Mouse (Mus musculus) forebrain, embryonic 12.5 days (tissue): ENCODE measurements around the gene Ctnnbl1. TPM values are rescaled to one million over a fixed set of nuclear protein-coding genes. Genes with fewer than 3 reads are reported as not detected.

Experiments
- ATAC-seq: fragments of 200-750 bp; cut with Nextera tagmentation; 2 replicates; pipeline ENCODE4 v1.8.0; 2017; ENCODE audit warnings: moderate TSS enrichment; ENCODE audit not compliant: low FRiP score
- H3K27ac ChIP-seq: fragments of 300-500 bp; sonication (generic); 2 replicates; pipeline ENCODE4 v1.5.1; 2016; ENCODE audit warnings: mild to moderate bottlenecking
- H3K27me3 ChIP-seq: fragments of 300-500 bp; sonication (generic); 2 replicates; pipeline ENCODE4 v1.6.1; 2016; ENCODE audit warnings: mild to moderate bottlenecking
- H3K36me3 ChIP-seq: fragments of 300-500 bp; sonication (generic); replicated peaks from 2 replicates; pipeline ENCODE4 v1.6.1; 2016; ENCODE audit warnings: mild to moderate bottlenecking
- H3K4me1 ChIP-seq: fragments of 300-500 bp; sonication (generic); 2 replicates; pipeline ENCODE4 v1.6.1; 2016
- H3K4me2 ChIP-seq: fragments of 300-500 bp; sonication (generic); 2 replicates; pipeline ENCODE4 v1.6.1; 2016; ENCODE audit warnings: mild to moderate bottlenecking, moderate library complexity
- H3K4me3 ChIP-seq: fragments of 300-500 bp; sonication (generic); replicated peaks from 2 replicates; pipeline ENCODE4 v1.5.1; 2016; ENCODE audit warnings: mild to moderate bottlenecking
- H3K9ac ChIP-seq: fragments of 300-500 bp; sonication (generic); 2 replicates; pipeline ENCODE4 v1.6.1; 2016; ENCODE audit warnings: mild to moderate bottlenecking
- H3K9me3 ChIP-seq: fragments of 300-500 bp; sonication (generic); 2 replicates; pipeline ENCODE4 v1.6.1; 2016
- WGBS: fragments of 180-500 bp; shearing (Covaris S2); methylation state at CpG from one replicate; pipeline ENCODE4 v1.1.7; 2016; 5-methylcytosine and 5-hydroxymethylcytosine counted together
- polyA plus RNA-seq: library from polyadenylated mRNA; unstranded; fragments of >200 nt; fragmentation: Nextera tagmentation; extraction: Ambion mirVana; gene quantifications from 2 replicates; pipeline ENCODE4 v1.2.1, GENCODE M21; 2016

The Ctnnbl1 gene
- polyA plus RNA-seq, 1 experiment from 2014 or later, result 100 TPM

DNA sequence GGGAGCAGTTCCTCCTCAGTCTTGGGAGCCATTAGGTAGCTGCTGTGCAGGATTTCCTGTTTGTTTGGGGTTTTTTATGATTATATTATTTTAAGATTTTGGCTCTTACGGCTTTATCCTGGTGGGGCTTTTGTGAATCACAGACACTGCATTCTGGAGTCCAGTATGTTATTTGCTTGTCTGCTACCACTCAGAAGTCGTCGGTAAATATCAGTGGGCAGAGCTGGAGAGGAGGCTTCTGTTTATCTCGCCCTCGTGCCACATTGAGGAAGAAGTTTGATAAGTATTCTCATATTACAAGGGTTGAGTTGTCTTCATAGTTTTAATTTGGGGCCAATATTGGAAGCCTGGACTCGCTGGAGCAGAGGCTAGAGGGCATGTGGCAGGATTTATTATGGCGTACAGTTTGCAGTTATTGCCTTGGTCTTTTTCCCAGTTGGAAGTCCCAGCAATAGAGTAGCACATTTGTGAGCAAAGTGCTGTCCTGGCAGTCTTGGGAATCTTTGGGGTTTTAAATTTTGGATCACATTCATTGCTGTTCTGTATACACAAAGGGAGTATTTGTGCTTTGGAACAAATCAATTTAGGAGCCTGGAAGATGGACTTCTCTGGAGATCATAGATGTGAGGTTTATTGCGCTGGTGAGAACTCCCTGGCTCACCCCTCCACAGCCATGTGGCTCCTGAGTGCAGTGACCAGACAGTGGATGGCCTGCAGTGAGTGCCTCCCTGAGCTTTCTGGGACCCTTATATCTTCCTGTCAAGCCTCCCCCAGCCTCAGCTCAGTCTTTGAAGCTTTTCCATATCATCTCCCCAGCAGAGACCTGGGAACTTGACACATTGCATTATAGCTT lies 64.5 kb downstream of the Ctnnbl1 start:
- H3K4me3 ChIP-seq, result no peak overlapping the region
- H3K36me3 ChIP-seq, result peaks cover 10% of the 10 kb centered on the region; the same call in 1 of the 2 replicates
- WGBS, result 27% methylated on average over 8 of the region's 8 CpGs
- peak overlapping the region; percentile 34 for H3K4me2 ChIP-seq
- peak; percentile 27 for ATAC-seq
- H3K4me1 ChIP-seq, result peaks cover 54% of the 10 kb centered on the region
- 0 out of 2 replicates have a peak, but pooled peaks cover 3% of the 10 kb centered on the region for H3K27me3 ChIP-seq
- peak overlapping the region; percentile 29 for H3K9ac ChIP-seq
- peak overlapping the region; percentile 96 for H3K27ac ChIP-seq
- no peaks in the 10 kb centered on the region for H3K9me3 ChIP-seq

DNA sequence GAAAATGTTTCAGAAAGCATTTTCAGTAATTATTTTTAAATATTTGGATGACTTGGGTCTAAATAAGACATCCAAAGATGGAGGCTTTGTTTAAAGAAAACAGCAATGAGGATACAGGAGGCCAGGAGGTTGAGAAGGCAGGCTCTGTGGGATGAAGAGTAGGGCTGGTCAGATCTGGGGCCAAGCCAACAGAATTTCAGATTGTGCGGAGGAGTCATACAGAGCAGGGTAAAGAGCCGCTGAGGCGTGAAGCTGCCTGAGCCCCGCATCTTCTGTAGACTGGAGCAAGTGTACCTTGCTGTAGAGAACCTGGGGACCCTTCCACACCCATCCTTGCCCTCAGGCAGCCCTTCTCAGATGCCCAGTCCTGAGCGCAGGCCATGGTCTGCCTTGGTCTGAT lies 65.5 kb downstream of the Ctnnbl1 start:
- Histone ChIP-seq H3K4me1 (peaks cover 62% of the 10 kb centered on the region), H3K4me3 (no peak overlapping the region), H3K27ac (no peak overlapping the region), H3K9me3 (no peaks in the 10 kb centered on the region), H3K9ac (0 out of 2 replicates have a peak overlapping the region, but pooled peaks have one; percentile 18), H3K27me3 (0 out of 2 replicates have a peak, but pooled peaks cover 3% of the 10 kb centered on the region), H3K4me2 (no peak overlapping the region), H3K36me3 (peaks cover 10% of the 10 kb centered on the region; the same call in 1 of the 2 replicates)
- 76% methylated on average over 5 of the region's 5 CpGs for WGBS
- no peak for ATAC-seq

DNA sequence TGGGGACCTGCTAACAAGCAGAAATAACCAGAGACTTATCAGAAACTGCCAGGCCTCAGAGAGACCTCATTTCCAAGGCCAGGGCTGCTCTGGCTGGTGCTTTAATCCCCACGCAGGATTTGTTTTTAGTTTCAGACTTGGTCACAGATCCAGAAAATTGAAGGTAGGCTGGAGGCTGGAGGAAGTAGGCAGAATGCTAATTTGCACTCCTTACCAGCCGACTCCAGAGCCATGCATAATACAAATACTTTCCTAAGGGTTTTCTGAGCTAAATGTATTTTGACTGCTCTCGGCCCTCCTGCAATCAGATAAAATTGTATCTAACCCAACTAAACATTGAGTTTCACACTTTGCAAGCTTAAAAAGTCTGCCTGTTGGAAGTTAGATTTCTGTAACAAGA lies 67.2 kb downstream of the Ctnnbl1 start:
- no peak for ATAC-seq
- Histone ChIP-seq H3K27me3 (0 out of 2 replicates have a peak, but pooled peaks cover 3% of the 10 kb centered on the region), H3K9me3 (no peaks in the 10 kb centered on the region), H3K27ac (no peak overlapping the region), H3K36me3 (peaks cover 3% of the 10 kb centered on the region; the same call in 1 of the 2 replicates), H3K4me1 (peaks cover 69% of the 10 kb centered on the region), H3K9ac (no peak overlapping the region), H3K4me3 (no peak overlapping the region), H3K4me2 (no peak overlapping the region)
- WGBS, result 62% methylated on average over 3 of the region's 3 CpGs

DNA sequence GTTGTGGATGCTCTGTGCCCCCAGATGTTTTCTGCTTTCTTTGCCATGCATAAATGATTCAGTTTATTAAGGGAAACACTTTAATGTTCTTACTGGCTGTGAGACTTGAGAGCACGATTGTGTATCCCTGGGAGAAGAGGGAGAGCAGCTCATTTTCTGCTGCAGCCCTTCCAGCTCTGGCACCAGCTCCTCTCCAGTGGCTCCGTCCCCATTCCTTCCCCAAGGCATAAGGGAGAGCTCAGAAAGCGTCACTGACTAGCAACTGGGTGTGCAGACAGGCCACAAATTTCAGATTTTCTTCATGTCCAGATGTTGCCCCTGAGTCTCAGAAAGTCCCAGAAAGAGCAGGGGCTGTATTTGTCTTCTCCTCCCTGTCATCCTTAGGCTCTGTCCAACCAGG lies 67.9 kb downstream of the Ctnnbl1 start:
- Histone ChIP-seq H3K4me2 (no peak overlapping the region), H3K9ac (peak overlapping the region; percentile 13; the same call in 1 of the 2 replicates), H3K27ac (no peak overlapping the region; the same call in 1 of the 2 replicates), H3K36me3 (peaks cover 4% of the 10 kb centered on the region), H3K4me1 (peaks cover 64% of the 10 kb centered on the region), H3K27me3 (0 out of 2 replicates have a peak, but pooled peaks cover 3% of the 10 kb centered on the region), H3K9me3 (no peaks in the 10 kb centered on the region), H3K4me3 (no peak overlapping the region)
- no peak for ATAC-seq
- 90% methylated on average over 3 of the region's 3 CpGs for WGBS

DNA sequence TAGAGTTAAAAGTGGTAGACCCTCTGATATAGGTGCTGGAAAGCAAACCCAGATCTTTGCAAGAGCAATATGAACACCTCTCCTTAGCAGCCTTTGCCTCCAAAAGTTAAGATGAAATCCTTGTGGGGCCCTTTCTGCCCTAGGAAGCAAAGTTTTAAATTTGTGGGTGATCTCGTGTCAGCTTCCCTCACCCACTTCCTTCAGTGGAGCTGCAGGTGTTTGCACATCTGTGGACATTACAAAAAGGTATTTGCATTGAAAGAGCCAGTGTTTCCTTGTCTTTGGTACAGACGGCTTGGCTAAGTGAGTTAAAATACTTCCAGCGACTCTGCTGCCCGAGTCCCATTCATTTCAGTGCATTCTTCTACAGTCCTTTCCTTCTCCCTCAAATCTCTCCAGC lies 69.9 kb downstream of the Ctnnbl1 start:
- ATAC-seq, result no peak
- Histone ChIP-seq H3K27ac (no peak overlapping the region), H3K9me3 (no peaks in the 10 kb centered on the region), H3K4me3 (no peak overlapping the region), H3K27me3 (0 out of 2 replicates have a peak, but pooled peaks cover 2% of the 10 kb centered on the region), H3K4me2 (no peak overlapping the region), H3K4me1 (peaks cover 45% of the 10 kb centered on the region), H3K9ac (no peak overlapping the region), H3K36me3 (peaks cover 20% of the 10 kb centered on the region)
- 40% methylated on average over 4 of the region's 4 CpGs for WGBS

DNA sequence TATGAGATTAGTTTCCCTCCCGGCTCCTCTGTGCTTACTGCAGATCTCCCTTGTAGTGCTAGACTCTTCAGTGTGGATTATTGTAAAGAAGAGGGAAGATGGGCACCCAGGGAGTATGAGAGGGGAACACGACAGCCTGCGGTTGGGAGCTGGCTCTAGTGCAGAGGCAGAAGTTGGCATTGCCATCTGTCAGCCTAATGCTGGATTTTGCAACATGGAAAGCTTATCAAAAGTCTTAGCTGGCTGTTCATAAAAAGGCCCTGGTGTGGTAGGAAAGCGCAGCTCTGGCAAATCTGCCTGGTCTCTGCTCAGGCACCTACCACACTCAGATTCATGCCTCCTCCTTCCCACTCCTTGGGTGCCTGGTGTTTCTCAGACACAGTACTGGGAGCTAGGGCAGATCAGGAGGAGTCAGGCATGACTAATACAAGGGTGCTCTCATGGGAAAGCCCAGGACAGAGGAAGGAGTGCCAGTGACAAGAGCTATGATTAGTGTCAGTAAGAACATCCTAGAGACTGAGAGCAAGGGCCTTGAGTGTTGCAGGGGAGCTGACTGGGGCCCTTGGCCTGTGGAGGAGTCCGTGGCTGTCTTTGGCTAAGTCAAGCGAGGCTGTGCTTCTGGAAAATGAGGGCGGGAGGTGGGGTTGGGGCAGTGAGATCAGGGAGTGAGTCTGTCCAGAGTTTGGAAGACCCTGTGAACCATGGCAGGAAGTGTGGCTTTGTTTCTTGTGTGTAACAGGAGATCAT lies 70.6 kb downstream of the Ctnnbl1 start:
- WGBS, result 46% methylated on average over 7 of the region's 7 CpGs
- Histone ChIP-seq H3K9ac (no peak overlapping the region), H3K36me3 (peaks cover 27% of the 10 kb centered on the region), H3K4me3 (no peak overlapping the region), H3K4me2 (no peak overlapping the region), H3K27me3 (no peaks in the 10 kb centered on the region), H3K4me1 (peaks cover 37% of the 10 kb centered on the region), H3K9me3 (no peaks in the 10 kb centered on the region), H3K27ac (peak overlapping the region; percentile 27)
- no peak for ATAC-seq

DNA sequence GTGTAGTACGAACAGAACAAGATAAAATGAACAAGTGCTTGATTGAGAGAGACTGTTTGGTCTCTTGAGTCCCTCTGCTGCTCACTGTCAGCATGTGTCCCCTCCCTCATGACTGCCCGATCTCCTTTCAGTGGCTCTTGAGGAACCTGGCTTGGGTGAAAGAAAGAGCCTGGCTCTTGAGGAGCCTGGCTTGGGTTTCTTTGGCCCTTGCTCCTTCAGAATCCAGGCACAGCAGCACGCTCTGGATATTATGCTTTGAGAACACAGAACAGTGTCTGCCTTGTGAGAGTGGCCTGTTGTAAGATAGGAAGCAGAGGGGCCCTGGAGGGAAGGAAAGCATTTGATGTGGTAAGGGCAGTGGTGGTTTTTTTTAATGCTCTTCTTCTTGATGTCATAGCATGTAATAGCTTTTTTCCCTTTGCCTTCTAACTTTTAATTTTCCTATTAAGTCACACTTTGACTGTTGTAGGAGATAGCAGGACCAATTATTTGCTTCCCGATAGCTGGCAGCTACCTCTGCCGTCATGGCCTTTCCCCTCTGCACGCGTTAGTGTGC lies 71.2 kb downstream of the Ctnnbl1 start:
- peaks cover 33% of the 10 kb centered on the region for H3K4me1 ChIP-seq
- H3K4me2 ChIP-seq, result no peak overlapping the region
- H3K9me3 ChIP-seq, result no peaks in the 10 kb centered on the region
- no peaks in the 10 kb centered on the region for H3K27me3 ChIP-seq
- WGBS, result 67% methylated on average over 7 of the region's 7 CpGs
- H3K9ac ChIP-seq, result no peak overlapping the region
- H3K4me3 ChIP-seq, result no peak overlapping the region
- peak overlapping the region; percentile 27 for H3K27ac ChIP-seq
- H3K36me3 ChIP-seq, result peaks cover 34% of the 10 kb centered on the region
- no peak for ATAC-seq

DNA sequence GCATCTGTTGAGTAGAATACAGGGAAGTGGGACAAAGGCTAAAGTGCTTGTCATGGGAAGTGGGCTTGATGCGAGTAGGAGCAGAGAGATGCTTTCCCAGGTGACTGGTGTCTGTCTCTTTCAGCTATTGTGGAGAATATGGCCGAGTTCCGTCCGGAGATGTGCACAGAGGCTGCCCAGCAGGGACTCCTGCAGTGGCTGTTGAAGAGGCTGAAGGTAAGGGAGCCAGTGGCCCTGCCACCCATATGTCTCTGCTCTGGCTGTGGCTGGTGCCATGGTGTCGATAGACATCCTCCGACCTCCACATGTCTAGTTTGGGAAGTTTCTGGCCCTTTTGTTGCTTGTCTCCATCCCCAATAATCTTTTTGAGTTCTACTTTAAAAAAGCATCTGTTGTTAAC lies 72.1 kb downstream of the Ctnnbl1 start:
- Histone ChIP-seq H3K9ac (no peak overlapping the region), H3K4me3 (no peak overlapping the region), H3K36me3 (peaks cover 34% of the 10 kb centered on the region), H3K27me3 (no peaks in the 10 kb centered on the region), H3K4me2 (no peak overlapping the region), H3K9me3 (no peaks in the 10 kb centered on the region), H3K4me1 (peaks cover 31% of the 10 kb centered on the region), H3K27ac (no peak overlapping the region)
- WGBS, result 88% methylated on average over 6 of the region's 6 CpGs
- no peak for ATAC-seq

DNA sequence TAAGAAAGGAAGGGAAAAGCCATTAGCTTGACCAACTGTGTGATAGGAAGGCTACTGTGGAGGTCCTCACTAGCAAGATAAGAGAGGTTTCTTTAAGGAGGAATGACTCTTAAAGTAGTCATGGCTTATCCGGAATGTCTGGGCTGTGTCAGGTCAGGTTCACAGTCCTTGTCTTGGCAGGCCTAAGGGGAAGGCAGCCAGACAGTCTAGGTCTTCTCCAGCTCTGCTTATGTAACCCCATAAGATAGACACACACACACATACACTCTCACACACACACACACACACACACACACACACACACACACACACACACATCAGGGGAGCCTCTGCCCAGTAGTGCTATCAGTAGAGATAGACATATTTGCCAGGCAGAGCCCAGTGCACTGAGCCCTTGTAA lies 73.5 kb downstream of the Ctnnbl1 start:
- H3K9ac ChIP-seq, result no peak overlapping the region
- H3K36me3 ChIP-seq, result peaks cover 34% of the 10 kb centered on the region
- no peaks in the 10 kb centered on the region for H3K9me3 ChIP-seq
- no peak for ATAC-seq
- H3K4me2 ChIP-seq, result no peak overlapping the region
- H3K4me3 ChIP-seq, result no peak overlapping the region
- peaks cover 20% of the 10 kb centered on the region for H3K4me1 ChIP-seq
- H3K27me3 ChIP-seq, result no peaks in the 10 kb centered on the region
- no peak overlapping the region for H3K27ac ChIP-seq
- 90% methylated on average over 1 of the region's 1 CpGs for WGBS

DNA sequence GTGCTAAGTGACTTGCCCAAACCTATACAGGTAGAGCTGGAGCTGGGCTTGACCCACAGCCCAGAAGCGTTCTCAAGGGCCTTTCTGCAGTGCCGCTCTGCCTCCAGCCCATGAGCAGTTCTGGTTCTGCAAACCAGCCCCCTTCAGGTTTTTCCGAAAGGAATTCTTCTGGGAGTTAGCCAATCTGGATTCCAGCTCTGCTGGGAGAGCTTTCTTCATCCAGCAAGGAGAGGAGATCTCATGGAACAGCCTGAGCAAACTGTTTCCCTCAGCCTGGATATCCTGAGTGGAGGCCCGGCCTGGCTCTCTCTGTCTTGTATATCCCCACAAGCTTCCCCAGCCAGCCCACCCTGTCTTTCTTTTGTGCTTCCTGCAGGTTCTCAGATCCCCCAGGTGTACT lies 75.9 kb downstream of the Ctnnbl1 start:
- no peak overlapping the region for H3K9ac ChIP-seq
- no peak overlapping the region for H3K4me2 ChIP-seq
- H3K4me3 ChIP-seq, result no peak overlapping the region
- H3K27me3 ChIP-seq, result no peaks in the 10 kb centered on the region
- H3K36me3 ChIP-seq, result peaks cover 35% of the 10 kb centered on the region
- ATAC-seq, result no peak
- WGBS, result 93% methylated on average over 4 of the region's 4 CpGs
- no peak overlapping the region for H3K27ac ChIP-seq
- no peaks in the 10 kb centered on the region for H3K9me3 ChIP-seq
- peaks cover 4% of the 10 kb centered on the region for H3K4me1 ChIP-seq

DNA sequence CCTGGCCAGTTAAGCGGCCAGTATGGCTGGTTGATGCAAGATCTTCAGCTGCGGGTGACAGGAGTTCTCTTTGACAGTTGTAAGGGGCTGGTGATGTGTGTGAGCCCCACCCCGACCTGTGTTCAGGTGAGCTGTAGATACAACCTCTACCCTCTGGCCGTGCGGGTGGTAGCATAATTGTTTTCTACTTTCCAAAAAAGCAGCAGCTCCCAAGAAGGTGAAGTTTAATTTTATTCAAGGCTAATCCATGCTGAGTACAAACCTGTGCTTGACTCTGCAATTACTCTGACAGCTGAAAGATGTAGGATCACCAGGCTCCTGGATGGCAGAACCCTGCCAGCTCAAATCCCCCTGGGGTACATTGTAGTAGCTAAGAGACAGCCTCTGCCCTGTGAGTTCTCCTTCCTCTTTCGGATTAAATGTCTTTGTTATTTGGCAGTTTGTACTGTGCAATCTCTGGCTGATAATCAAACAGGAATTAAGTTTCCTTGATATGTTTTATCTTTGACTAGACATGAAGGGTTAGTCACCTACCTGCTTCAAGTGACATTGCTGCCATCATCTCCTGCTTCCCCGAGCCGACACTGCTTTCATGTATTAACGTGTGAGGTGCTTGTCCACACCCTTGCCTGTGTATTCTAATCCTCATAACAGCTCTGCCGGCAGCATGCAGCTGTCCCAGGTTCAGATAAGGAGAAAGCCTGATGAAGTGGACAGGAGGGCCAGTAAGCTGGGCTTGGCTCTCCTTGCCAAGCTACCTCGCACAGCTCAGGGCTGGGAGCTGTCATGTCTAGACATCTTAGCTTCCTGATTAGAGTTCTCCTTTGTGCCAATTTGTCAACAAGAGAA lies 77.1 kb downstream of the Ctnnbl1 start:
- 78% methylated on average over 11 of the region's 11 CpGs for WGBS

More for the DNA sequence above, 77.1 kb downstream of the Ctnnbl1 start:
- H3K4me2 ChIP-seq, result no peak overlapping the region
- H3K9ac ChIP-seq, result no peak overlapping the region
- H3K27ac ChIP-seq, result 0 out of 2 replicates have a peak overlapping the region, but pooled peaks have one; percentile 26
- peaks cover 44% of the 10 kb centered on the region for H3K36me3 ChIP-seq
- no peaks in the 10 kb centered on the region; the same call in 1 of the 2 replicates for H3K4me1 ChIP-seq
- no peaks in the 10 kb centered on the region for H3K27me3 ChIP-seq
- no peak for ATAC-seq
- H3K9me3 ChIP-seq, result no peaks in the 10 kb centered on the region
- H3K4me3 ChIP-seq, result no peak overlapping the region
